Mouse (Mus musculus) testis, adult 2 months (tissue): ENCODE measurements at regions not wholly inside any gene's neighbourhood (a gene's known extent, or its start where the extent isn't known, plus 50 kb on each side); places are given as distances from the start of the nearest gene placed in this dataset.

Experiments used
- H3K27ac ChIP-seq: fragments of 200-500 bp; 2 replicates; pipeline ENCODE4 v1.5.1; 2012; ENCODE audit warnings: low read depth, low read length; ENCODE audit not compliant: control insufficient read depth, insufficient read depth
- H3K27me3 ChIP-seq: fragments of 200-500 bp; 2 replicates; pipeline ENCODE4 v1.6.1; 2012; ENCODE audit warnings: mild to moderate bottlenecking, low read length, moderate library complexity; ENCODE audit not compliant: control insufficient read depth, insufficient read depth
- H3K36me3 ChIP-seq: fragments of 200-500 bp; 2 replicates; pipeline ENCODE4 v1.6.1; 2012; ENCODE audit warnings: mild to moderate bottlenecking, low read length; ENCODE audit not compliant: control insufficient read depth, insufficient read depth
- H3K4me1 ChIP-seq: fragments of 200-500 bp; 2 replicates; pipeline ENCODE4 v1.6.1; 2012; ENCODE audit warnings: low read length; ENCODE audit not compliant: control insufficient read depth, insufficient read depth
- H3K4me3 ChIP-seq: fragments of 200-500 bp; 2 replicates; pipeline ENCODE4 v1.5.1; 2012; ENCODE audit warnings: low read depth, mild to moderate bottlenecking, low read length, moderate library complexity, mixed read lengths; ENCODE audit not compliant: control insufficient read depth
- CTCF ChIP-seq: fragments of 200-500 bp; IDR thresholded peaks from 2 replicates; pipeline ENCODE4 v1.5.1; 2012; ENCODE audit warnings: low read depth, mild to moderate bottlenecking, inconsistent platforms, low read length, moderate library complexity; ENCODE audit not compliant: control insufficient read depth, insufficient read depth, insufficient replicate concordance
- POLR2A ChIP-seq: fragments of 200-500 bp; IDR thresholded peaks from 2 replicates; pipeline ENCODE4 v1.6.1; 2012; ENCODE audit warnings: low read depth, mild to moderate bottlenecking, inconsistent platforms, low read length, moderate library complexity; ENCODE audit not compliant: control insufficient read depth

- no peak for TF ChIP-seq POLR2A
- Histone ChIP-seq H3K4me3 (no peak overlapping the region), H3K27ac (no peak overlapping the region), H3K4me1 (no peaks in the 10 kb centered on the region), H3K36me3 (no peaks in the 10 kb centered on the region), H3K27me3 (no peaks in the 10 kb centered on the region)
Observed at GRCm38 (mm10) chr9:78985184-78985864, 370.0 kb downstream of the Cd109 start.

GRCm38 (mm10) chr9:78991310-78991709, 376.0 kb downstream of the Cd109 start:
- Histone ChIP-seq H3K36me3 (no peaks in the 10 kb centered on the region), H3K4me3 (no peak overlapping the region), H3K27me3 (no peaks in the 10 kb centered on the region), H3K27ac (no peak overlapping the region), H3K4me1 (no peaks in the 10 kb centered on the region)
- TF ChIP-seq CTCF (no peak), POLR2A (no peak)

GRCm38 (mm10) chr9:79001081-79001480, 385.7 kb downstream of the Cd109 start:
- TF ChIP-seq CTCF (no peak), POLR2A (no peak)
- Histone ChIP-seq H3K36me3 (no peaks in the 10 kb centered on the region), H3K27me3 (no peaks in the 10 kb centered on the region), H3K4me1 (no peaks in the 10 kb centered on the region), H3K4me3 (no peak overlapping the region), H3K27ac (no peak overlapping the region)

GRCm38 (mm10) chr9:79001930-79002329, 386.6 kb downstream of the Cd109 start:
- no peak for TF ChIP-seq POLR2A
- TF ChIP-seq CTCF: no peak
- H3K27me3 ChIP-seq: no peaks in the 10 kb centered on the region
- no peaks in the 10 kb centered on the region for H3K4me1 ChIP-seq
- no peak overlapping the region for H3K27ac ChIP-seq
- H3K36me3 ChIP-seq: no peaks in the 10 kb centered on the region
- H3K4me3 ChIP-seq: no peak overlapping the region

GRCm38 (mm10) chr9:79004296-79004980, 389.1 kb downstream of the Cd109 start:
- TF ChIP-seq CTCF: no peak
- TF ChIP-seq POLR2A: no peak

GRCm38 (mm10) chr9:79022291-79022690, 406.9 kb downstream of the Cd109 start:
- Histone ChIP-seq H3K36me3 (no peaks in the 10 kb centered on the region), H3K4me1 (no peaks in the 10 kb centered on the region), H3K4me3 (no peak overlapping the region), H3K27ac (no peak overlapping the region), H3K27me3 (no peaks in the 10 kb centered on the region)
- TF ChIP-seq CTCF (no peak), POLR2A (no peak)

More at GRCm38 (mm10) chr9:79004296-79004980, 389.1 kb downstream of the Cd109 start:
- no peaks in the 10 kb centered on the region for H3K4me1 ChIP-seq
- H3K36me3 ChIP-seq: no peaks in the 10 kb centered on the region
- no peak overlapping the region for H3K27ac ChIP-seq
- no peak overlapping the region for H3K4me3 ChIP-seq
- H3K27me3 ChIP-seq: no peaks in the 10 kb centered on the region

GRCm38 (mm10) chr9:79028234-79028633, 412.9 kb downstream of the Cd109 start:
- TF ChIP-seq POLR2A (no peak), CTCF (no peak)
- Histone ChIP-seq H3K27me3 (no peaks in the 10 kb centered on the region), H3K4me3 (no peak overlapping the region), H3K4me1 (no peaks in the 10 kb centered on the region), H3K36me3 (no peaks in the 10 kb centered on the region), H3K27ac (no peak overlapping the region)
